Mouse (Mus musculus) stomach, embryonic 14.5 days (tissue): ENCODE data around the gene Fam71d. TPM values are rescaled to one million over a fixed set of nuclear protein-coding genes. Genes with fewer than 3 reads are reported as not detected.

Source experiments
- ATAC-seq: fragments of 200-750 bp; cut with Nextera tagmentation; 2 replicates; pipeline ENCODE4 v1.8.0; 2017; ENCODE audit warnings: low read depth, moderate TSS enrichment; ENCODE audit not compliant: insufficient number of reproducible peaks, insufficient read depth, low FRiP score
- H3K27ac ChIP-seq: fragments of 300-500 bp; sonication (generic); 2 replicates; pipeline ENCODE4 v1.5.1; 2014; ENCODE audit warnings: mild to moderate bottlenecking, low read length, moderate library complexity, mixed read lengths
- H3K27me3 ChIP-seq: fragments of 300-500 bp; sonication (generic); 2 replicates; pipeline ENCODE4 v1.6.1; 2014; ENCODE audit warnings: low read length, control low read depth, mixed read lengths; ENCODE audit not compliant: control insufficient read depth, insufficient read depth
- H3K36me3 ChIP-seq: fragments of 300-500 bp; sonication (generic); 2 replicates; pipeline ENCODE4 v1.6.1; 2014; ENCODE audit warnings: mild to moderate bottlenecking, control low read depth, low read length, moderate library complexity, mixed read lengths; ENCODE audit not compliant: control insufficient read depth, insufficient read depth
- H3K4me1 ChIP-seq: fragments of 300-500 bp; sonication (generic); 2 replicates; pipeline ENCODE4 v1.6.1; 2014; ENCODE audit warnings: low read length, control low read depth, mixed read lengths; ENCODE audit not compliant: control insufficient read depth, insufficient read depth
- H3K4me2 ChIP-seq: fragments of 300-500 bp; sonication (generic); replicated peaks from 2 replicates; pipeline ENCODE4 v1.6.1; 2014; ENCODE audit warnings: low read depth, low read length, control low read depth
- H3K4me3 ChIP-seq: fragments of 300-500 bp; sonication (generic); 2 replicates; pipeline ENCODE4 v1.5.1; 2014; ENCODE audit warnings: low read depth, low read length, control low read depth
- H3K9ac ChIP-seq: fragments of 300-500 bp; sonication (generic); replicated peaks from 2 replicates; pipeline ENCODE4 v1.6.1; 2014; ENCODE audit warnings: low read depth, mild to moderate bottlenecking, control low read depth, low read length, moderate library complexity, mixed read lengths
- H3K9me3 ChIP-seq: fragments of 300-500 bp; sonication (generic); 2 replicates; pipeline ENCODE4 v1.6.1; 2016; ENCODE audit warnings: low read depth, low read length, control low read depth; ENCODE audit not compliant: control insufficient read depth
- WGBS: fragments of 180-500 bp; shearing (Covaris S2); extraction: QIAGEN DNeasy Blood & Tissue Kit; methylation state at CpG from one replicate; pipeline ENCODE4 v1.1.7; 2014; 5-methylcytosine and 5-hydroxymethylcytosine counted together
- polyA plus RNA-seq: library from polyadenylated mRNA; unstranded; fragments of >200 nt; fragmentation: Nextera tagmentation; extraction: Ambion mirVana; gene quantifications from 2 replicates; pipeline ENCODE4 v1.2.1, GENCODE M21; 2014

The Fam71d gene
- 0.69 TPM in 1 of 2 replicates, not detected in the other for polyA plus RNA-seq

DNA sequence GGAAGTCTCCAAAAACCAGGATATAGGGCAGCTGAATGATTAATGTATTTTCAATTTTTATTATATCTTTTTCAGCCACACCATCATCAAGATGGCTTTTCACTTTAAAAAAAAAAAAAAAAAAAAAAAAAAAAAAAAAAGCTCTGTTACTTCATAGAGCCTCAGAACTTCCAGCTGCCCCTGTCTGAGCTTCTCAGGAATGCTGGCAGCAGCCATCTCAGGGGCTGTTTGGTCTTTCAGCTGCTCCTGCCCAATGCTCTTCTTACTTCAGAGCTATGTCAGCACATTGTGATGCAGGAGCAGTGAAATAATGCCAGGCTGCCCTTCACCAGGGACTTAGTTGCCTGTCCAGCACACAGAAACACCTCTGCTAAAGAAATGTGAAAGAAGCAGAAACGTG is at the start of gene Fam71d:
Gene Fam71d, plus strand, starts transcription at position 211 of the 400 bp plus-strand sequence.
- no peak within 1 kb of the TSS for H3K4me3 ChIP-seq
- H3K9ac ChIP-seq: no peak within 1 kb of the TSS
- no peak within 1 kb of the TSS for H3K27ac ChIP-seq
- WGBS: 63% methylated on average over 1 of the region's 1 CpGs
- H3K4me1 ChIP-seq: no peaks in the 10 kb centered on the region
- ATAC-seq: no peak
- no peaks in the 10 kb centered on the region for H3K36me3 ChIP-seq
- H3K9me3 ChIP-seq: no peaks in the 10 kb centered on the region
- no peaks in the 10 kb centered on the region for H3K27me3 ChIP-seq
- no peak within 1 kb of the TSS for H3K4me2 ChIP-seq

- 80% methylated on average over 2 of the region's 2 CpGs for WGBS
- Histone ChIP-seq H3K4me1 (no peaks in the 10 kb centered on the region), H3K27me3 (no peaks in the 10 kb centered on the region), H3K9ac (no peak overlapping the region), H3K4me2 (no peak overlapping the region), H3K27ac (no peak overlapping the region), H3K4me3 (no peak overlapping the region), H3K36me3 (no peaks in the 10 kb centered on the region), H3K9me3 (no peaks in the 10 kb centered on the region)
- ATAC-seq: no peak
Observed at GRCm38 (mm10) chr12:78643691-78644090, 47.6 kb upstream of the Fam71d start.

GRCm38 (mm10) chr12:78645282-78645681 is 46.1 kb upstream of the Fam71d start:
- no peak overlapping the region for H3K27ac ChIP-seq
- no peak overlapping the region for H3K4me3 ChIP-seq
- H3K4me2 ChIP-seq: no peak overlapping the region
- H3K9ac ChIP-seq: no peak overlapping the region
- no peaks in the 10 kb centered on the region for H3K27me3 ChIP-seq
- no peaks in the 10 kb centered on the region for H3K4me1 ChIP-seq
- no peaks in the 10 kb centered on the region for H3K36me3 ChIP-seq
- H3K9me3 ChIP-seq: no peaks in the 10 kb centered on the region
- WGBS: 88% methylated on average over 1 of the region's 1 CpGs
- ATAC-seq: no peak

GRCm38 (mm10) chr12:78659718-78660304 is 31.5 kb upstream of the Fam71d start:
- WGBS: 51% methylated on average over 2 of the region's 2 CpGs
- Histone ChIP-seq H3K27ac (no peak overlapping the region), H3K9ac (no peak overlapping the region), H3K4me3 (no peak overlapping the region), H3K9me3 (no peaks in the 10 kb centered on the region), H3K4me2 (no peak overlapping the region), H3K27me3 (no peaks in the 10 kb centered on the region), H3K36me3 (no peaks in the 10 kb centered on the region), H3K4me1 (no peaks in the 10 kb centered on the region)
- no peak for ATAC-seq

- Histone ChIP-seq H3K4me2 (no peak overlapping the region), H3K4me3 (no peak overlapping the region), H3K9me3 (no peaks in the 10 kb centered on the region), H3K9ac (no peak overlapping the region), H3K27ac (no peak overlapping the region), H3K36me3 (no peaks in the 10 kb centered on the region), H3K4me1 (no peaks in the 10 kb centered on the region), H3K27me3 (no peaks in the 10 kb centered on the region)
- 86% methylated on average over 5 of the region's 5 CpGs for WGBS
- ATAC-seq: no peak
Observed at GRCm38 (mm10) chr12:78678101-78678806, 13.1 kb upstream of the Fam71d start.

DNA sequence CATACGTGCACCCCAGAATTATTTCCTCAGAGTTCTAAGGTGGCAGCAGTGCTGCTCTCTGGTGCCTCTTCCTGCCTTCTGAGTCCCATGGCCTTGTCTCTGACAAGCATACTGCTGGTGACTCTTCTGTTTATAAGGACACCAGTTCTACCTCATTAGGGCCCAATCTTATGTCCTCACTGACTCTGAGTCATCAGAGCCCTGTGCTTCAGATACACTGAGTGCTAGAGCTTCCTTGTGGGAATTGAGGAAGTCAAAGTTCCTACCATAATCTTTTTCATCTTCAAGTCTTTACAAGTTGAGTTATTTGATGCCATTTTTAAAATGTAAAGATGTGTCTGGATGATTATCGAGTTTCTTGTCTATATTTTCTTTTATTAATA is 12.5 kb upstream of the Fam71d start:
- H3K4me2 ChIP-seq: no peak overlapping the region
- H3K4me3 ChIP-seq: no peak overlapping the region
- H3K9ac ChIP-seq: no peak overlapping the region
- H3K27ac ChIP-seq: no peak overlapping the region
- H3K4me1 ChIP-seq: no peaks in the 10 kb centered on the region
- H3K27me3 ChIP-seq: no peaks in the 10 kb centered on the region
- H3K36me3 ChIP-seq: no peaks in the 10 kb centered on the region
- 87% methylated on average over 2 of the region's 2 CpGs for WGBS
- ATAC-seq: no peak
- H3K9me3 ChIP-seq: no peaks in the 10 kb centered on the region

- no peak overlapping the region for H3K4me2 ChIP-seq
- H3K27me3 ChIP-seq: no peaks in the 10 kb centered on the region
- no peaks in the 10 kb centered on the region for H3K9me3 ChIP-seq
- H3K9ac ChIP-seq: no peak overlapping the region
- 69% methylated on average over 2 of the region's 2 CpGs for WGBS
- H3K4me3 ChIP-seq: no peak overlapping the region
- H3K36me3 ChIP-seq: no peaks in the 10 kb centered on the region
- no peaks in the 10 kb centered on the region for H3K4me1 ChIP-seq
- no peak overlapping the region for H3K27ac ChIP-seq
- ATAC-seq: no peak
Observed at GRCm38 (mm10) chr12:78681048-78681447, 10.3 kb upstream of the Fam71d start.

GRCm38 (mm10) chr12:78682279-78682678 is 9.1 kb upstream of the Fam71d start:
- Histone ChIP-seq H3K36me3 (no peaks in the 10 kb centered on the region), H3K4me3 (no peak overlapping the region), H3K4me1 (no peaks in the 10 kb centered on the region), H3K27me3 (no peaks in the 10 kb centered on the region), H3K27ac (no peak overlapping the region), H3K9ac (no peak overlapping the region), H3K9me3 (no peaks in the 10 kb centered on the region), H3K4me2 (no peak overlapping the region)
- no peak for ATAC-seq
- 61% methylated on average over 4 of the region's 4 CpGs for WGBS
